Mouse (Mus musculus) testis, adult 2 months (tissue): ENCODE measurements around the gene Pdgfra. TPM values are rescaled to one million over a fixed set of nuclear protein-coding genes. Genes with fewer than 3 reads are reported as not detected.

Experiments
- H3K27ac ChIP-seq: fragments of 200-500 bp; 2 replicates; pipeline ENCODE4 v1.5.1; 2012; ENCODE audit warnings: low read depth, low read length; ENCODE audit not compliant: control insufficient read depth, insufficient read depth
- H3K27me3 ChIP-seq: fragments of 200-500 bp; 2 replicates; pipeline ENCODE4 v1.6.1; 2012; ENCODE audit warnings: mild to moderate bottlenecking, low read length, moderate library complexity; ENCODE audit not compliant: control insufficient read depth, insufficient read depth
- H3K36me3 ChIP-seq: fragments of 200-500 bp; 2 replicates; pipeline ENCODE4 v1.6.1; 2012; ENCODE audit warnings: mild to moderate bottlenecking, low read length; ENCODE audit not compliant: control insufficient read depth, insufficient read depth
- H3K4me1 ChIP-seq: fragments of 200-500 bp; 2 replicates; pipeline ENCODE4 v1.6.1; 2012; ENCODE audit warnings: low read length; ENCODE audit not compliant: control insufficient read depth, insufficient read depth
- H3K4me3 ChIP-seq: fragments of 200-500 bp; 2 replicates; pipeline ENCODE4 v1.5.1; 2012; ENCODE audit warnings: low read depth, mild to moderate bottlenecking, low read length, moderate library complexity, mixed read lengths; ENCODE audit not compliant: control insufficient read depth
- CTCF ChIP-seq: fragments of 200-500 bp; IDR thresholded peaks from 2 replicates; pipeline ENCODE4 v1.5.1; 2012; ENCODE audit warnings: low read depth, mild to moderate bottlenecking, inconsistent platforms, low read length, moderate library complexity; ENCODE audit not compliant: control insufficient read depth, insufficient read depth, insufficient replicate concordance
- POLR2A ChIP-seq: fragments of 200-500 bp; IDR thresholded peaks from 2 replicates; pipeline ENCODE4 v1.6.1; 2012; ENCODE audit warnings: low read depth, mild to moderate bottlenecking, inconsistent platforms, low read length, moderate library complexity; ENCODE audit not compliant: control insufficient read depth
- polyA plus RNA-seq: library from polyadenylated mRNA; depleted of rRNA; stranded (reverse); fragments of >200 nt; gene quantifications from 2 replicates; pipeline ENCODE4 v1.2.3, GENCODE M21; 2012; rRNA removed

The Pdgfra gene
- polyA plus RNA-seq, 1 experiment, result 3.9 TPM

DNA sequence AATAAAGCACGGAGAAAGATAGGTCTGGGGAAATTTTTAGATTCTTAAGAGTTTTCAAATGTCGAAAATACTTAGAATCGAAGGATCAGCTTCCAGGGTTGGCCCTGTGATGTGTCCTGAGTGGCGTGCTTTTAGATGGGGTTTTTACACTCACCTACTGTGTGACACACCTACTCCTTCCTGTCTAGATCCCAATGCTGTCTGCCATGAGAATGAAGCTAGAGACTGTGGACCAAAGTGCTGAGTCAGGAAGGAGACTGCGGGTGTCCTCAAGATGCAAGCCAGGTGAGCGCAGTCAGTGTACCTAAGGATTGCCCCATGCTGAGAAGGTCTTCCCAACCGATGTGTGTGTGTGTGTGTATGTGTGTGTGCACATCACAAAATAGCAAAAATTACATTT lies 62.8 kb downstream of the Pdgfra start:
- H3K27me3 ChIP-seq, result no peaks in the 10 kb centered on the region
- H3K36me3 ChIP-seq, result no peaks in the 10 kb centered on the region
- H3K4me3 ChIP-seq, result no peak overlapping the region
- no peak overlapping the region for H3K27ac ChIP-seq
- H3K4me1 ChIP-seq, result no peaks in the 10 kb centered on the region
- TF ChIP-seq CTCF (no peak), POLR2A (no peak)

DNA sequence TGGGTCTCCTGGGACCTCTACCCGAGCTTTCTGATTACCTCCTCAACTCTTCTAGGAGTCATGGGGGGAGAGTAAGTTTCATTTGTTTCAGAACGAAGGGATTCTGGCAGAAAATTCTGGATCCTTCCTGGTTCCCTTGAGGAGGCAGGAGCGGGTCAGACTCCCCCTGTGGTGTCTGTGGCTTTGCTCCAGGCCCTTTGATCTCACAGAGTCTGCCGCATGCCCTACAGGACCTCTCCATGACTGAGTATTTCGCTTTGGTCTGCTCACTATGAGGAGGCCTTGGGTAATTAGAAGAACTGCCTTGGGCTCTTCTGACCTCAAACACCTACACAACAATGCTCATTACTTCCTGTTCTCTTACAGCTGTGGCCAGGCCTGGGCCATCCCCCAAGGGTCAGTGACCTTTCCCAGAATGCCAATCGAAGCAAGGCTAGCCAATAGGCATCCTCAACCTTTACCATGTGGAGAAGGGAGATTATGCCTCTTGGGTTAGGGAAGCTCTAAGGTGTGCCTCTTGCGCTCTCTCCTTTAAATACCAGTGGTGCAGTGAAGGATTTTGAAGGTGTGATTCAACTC lies 63.7 kb downstream of the Pdgfra start:
- no peaks in the 10 kb centered on the region for H3K36me3 ChIP-seq
- no peaks in the 10 kb centered on the region for H3K27me3 ChIP-seq
- H3K4me3 ChIP-seq, result no peak overlapping the region
- H3K4me1 ChIP-seq, result no peaks in the 10 kb centered on the region
- TF ChIP-seq CTCF, result no peak
- TF ChIP-seq POLR2A, result no peak
- H3K27ac ChIP-seq, result no peak overlapping the region

DNA sequence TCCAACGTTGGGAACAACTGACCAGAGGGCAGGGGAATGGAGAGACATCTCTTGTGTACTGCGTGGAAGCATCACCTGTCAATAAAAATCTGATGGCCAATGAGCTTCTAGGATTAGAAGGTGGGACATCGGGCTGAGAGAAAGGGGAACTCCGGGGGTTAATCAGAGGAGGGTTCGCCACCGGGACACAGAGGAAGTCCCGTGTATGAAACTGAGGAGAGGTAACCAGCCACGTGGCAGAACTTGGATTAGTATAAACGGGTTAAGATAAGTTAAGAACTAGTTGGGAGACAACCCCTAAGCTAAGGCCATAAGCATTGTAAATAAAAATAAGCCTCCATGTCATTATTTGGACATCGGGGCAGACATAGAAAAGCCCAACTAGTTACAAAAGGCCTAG lies 69.5 kb downstream of the Pdgfra start:
- peak overlapping the region; percentile 18; the same call in 1 of the 2 replicates for H3K4me3 ChIP-seq
- H3K27ac ChIP-seq, result no peak overlapping the region
- TF ChIP-seq POLR2A, result no peak
- H3K36me3 ChIP-seq, result no peaks in the 10 kb centered on the region
- no peaks in the 10 kb centered on the region for H3K27me3 ChIP-seq
- peaks cover 6% of the 10 kb centered on the region for H3K4me1 ChIP-seq

DNA sequence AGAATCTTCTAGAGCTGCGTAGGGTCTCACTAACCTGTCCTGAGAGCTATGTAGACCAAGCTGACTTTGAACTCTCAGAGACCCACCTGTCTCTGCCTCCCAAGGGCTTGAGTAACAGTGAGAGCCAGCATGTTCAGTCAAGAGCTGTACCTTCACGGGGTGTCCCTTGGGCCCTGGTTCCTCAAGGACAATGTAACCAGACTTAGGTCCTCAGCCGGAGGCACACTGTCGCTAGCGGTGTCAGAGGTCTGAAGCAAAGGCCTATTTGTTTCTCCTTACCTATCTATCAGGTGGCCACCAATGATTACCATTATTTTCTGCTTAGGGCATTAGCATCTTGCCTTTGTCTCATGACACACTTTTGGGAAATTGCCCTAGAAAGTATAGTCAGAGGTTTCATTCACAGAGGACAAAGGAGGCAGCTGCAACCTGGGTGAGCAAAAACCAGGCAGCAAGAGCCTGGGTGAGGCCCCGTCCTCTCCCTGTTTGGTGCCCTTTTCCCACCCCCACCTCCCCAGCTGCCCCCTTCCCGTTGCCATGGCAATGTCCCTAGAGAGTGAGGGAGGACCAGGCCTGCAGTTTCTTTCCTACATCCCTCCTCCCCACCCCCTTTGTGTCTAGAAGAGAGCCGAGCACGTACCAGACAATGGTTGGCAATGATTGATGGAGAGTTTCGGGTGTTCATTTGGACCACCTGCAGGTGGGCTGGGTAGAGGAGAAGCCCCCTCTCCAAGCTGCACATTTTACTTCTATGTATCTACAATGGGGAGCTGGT lies 70.6 kb downstream of the Pdgfra start:
- Histone ChIP-seq H3K27ac (no peak overlapping the region), H3K4me1 (peaks cover 6% of the 10 kb centered on the region), H3K4me3 (no peak overlapping the region), H3K27me3 (no peaks in the 10 kb centered on the region), H3K36me3 (no peaks in the 10 kb centered on the region)
- TF ChIP-seq CTCF, result no peak
- TF ChIP-seq POLR2A, result no peak

DNA sequence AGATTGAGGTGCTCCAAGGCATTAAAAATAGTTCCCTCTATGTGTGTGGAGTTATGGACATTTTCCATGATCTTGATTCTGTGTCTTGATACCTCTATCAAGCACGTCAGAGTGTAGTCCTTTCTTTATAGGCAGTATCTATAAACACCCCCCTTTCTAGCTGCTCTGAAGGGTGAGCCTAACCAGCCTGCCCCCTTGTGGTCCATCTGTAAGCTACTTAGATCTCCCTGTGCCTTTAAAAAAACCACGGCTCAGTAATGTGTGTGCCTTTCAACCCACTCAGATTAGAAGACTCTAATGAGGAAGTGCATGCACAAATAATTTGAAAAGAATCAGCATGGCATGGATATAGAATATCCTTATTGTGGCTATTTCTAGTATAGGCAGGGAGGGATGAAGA lies 86.3 kb downstream of the Pdgfra start:
- H3K4me3 ChIP-seq, result no peak overlapping the region
- no peaks in the 10 kb centered on the region for H3K27me3 ChIP-seq
- H3K4me1 ChIP-seq, result no peaks in the 10 kb centered on the region
- TF ChIP-seq CTCF (no peak), POLR2A (no peak)
- no peaks in the 10 kb centered on the region for H3K36me3 ChIP-seq
- H3K27ac ChIP-seq, result no peak overlapping the region

DNA sequence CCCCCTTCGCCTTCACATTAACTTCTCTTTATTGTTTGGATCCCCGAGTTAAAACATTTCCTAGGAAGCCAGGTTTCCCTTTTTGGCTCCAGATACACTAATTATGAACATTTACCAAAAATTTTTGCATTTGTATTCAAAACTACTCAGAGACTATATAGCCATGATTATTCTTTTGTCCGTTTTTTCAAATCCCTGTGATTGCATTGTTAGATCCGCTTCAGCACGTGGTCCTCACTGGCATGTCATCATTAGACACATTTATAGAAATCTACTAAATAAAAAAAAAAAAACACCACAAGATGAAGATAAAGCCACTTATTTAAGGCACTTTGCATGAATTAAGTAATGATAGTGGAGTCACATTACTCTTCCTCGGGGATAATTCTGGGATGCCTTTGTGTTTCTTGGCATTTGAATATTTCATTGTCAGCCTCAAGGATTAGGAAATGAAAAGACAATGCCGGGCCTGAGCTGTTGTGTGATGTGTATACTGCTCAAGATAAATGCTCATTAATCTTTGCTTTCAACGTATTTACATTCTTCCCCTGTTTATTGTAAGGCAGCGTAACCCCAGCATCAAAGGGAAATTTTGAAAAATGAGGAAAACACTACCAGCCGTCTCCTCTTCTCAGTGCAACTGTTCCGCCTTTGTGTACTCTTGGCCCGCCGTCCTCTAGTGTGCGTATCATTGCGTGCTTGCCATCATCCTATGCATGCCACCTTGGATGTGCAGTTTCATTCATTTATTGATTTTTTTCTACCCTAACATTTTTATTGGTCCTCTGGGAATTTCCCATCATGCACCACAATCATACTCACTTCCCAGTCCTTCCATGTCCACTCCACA lies 87.1 kb downstream of the Pdgfra start:
- no peak for TF ChIP-seq POLR2A
- no peak for TF ChIP-seq CTCF
- Histone ChIP-seq H3K27me3 (no peaks in the 10 kb centered on the region), H3K4me1 (no peaks in the 10 kb centered on the region), H3K27ac (no peak overlapping the region), H3K4me3 (no peak overlapping the region), H3K36me3 (no peaks in the 10 kb centered on the region)

DNA sequence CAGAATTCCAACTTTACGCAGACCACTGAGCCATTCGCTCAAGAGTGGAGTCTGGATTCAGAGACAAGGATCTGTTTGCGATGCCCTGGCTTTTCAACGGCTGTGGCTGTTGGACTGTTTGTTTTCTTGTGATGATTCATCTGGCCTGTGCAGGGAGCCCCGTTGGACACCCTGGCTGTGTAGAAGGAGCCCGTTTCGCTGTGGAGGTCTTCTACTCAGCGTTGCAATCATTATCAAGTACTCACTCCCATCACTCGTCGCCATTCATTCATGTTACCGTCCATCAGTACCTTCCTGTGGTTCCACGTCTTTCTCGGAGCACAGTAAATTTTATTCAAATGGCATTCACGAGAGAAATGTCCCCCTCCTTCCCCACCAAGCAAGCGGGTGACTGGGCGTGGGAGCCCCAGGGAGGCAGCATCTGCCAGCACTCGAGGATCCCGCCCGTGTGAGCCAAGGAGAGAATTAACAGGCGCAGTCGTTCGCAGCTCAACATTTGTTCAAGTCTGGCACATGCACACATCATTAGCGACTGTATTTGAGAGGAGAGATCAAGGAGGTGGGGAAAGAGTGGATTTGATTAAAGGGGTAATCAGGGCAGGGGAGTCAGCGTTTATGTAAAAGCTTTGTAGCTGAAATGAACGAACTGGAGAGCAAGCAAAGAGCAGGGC lies 95.1 kb downstream of the Pdgfra start:
- no peaks in the 10 kb centered on the region for H3K4me1 ChIP-seq
- no peaks in the 10 kb centered on the region for H3K36me3 ChIP-seq
- H3K27me3 ChIP-seq, result no peaks in the 10 kb centered on the region
- no peak overlapping the region for H3K4me3 ChIP-seq
- no peak overlapping the region for H3K27ac ChIP-seq
- TF ChIP-seq POLR2A (no peak), CTCF (no peak)

Other genes starting within 250 kb of the Pdgfra start
- 31.7 and 35.5 TPM in 2 replicates for gene Chic2, start 107.5 kb upstream of the Pdgfra start, polyA plus RNA-seq
- not detected in 2 replicates for gene Gsx2, start 76.7 kb upstream of the Pdgfra start, polyA plus RNA-seq